Mouse (Mus musculus) cerebellum, postnatal 4 days (tissue): ENCODE measurements at regions not wholly inside any gene's neighbourhood (a gene's known extent, or its start where the extent isn't known, plus 50 kb on each side); places are given as distances from the start of the nearest gene placed in this dataset.

Source experiments
- DNase-seq, 2 experiments: peaks; one replicate each; pipeline ENCODE4 v3.0.0; 2022; ENCODE audit warnings: low spot score in 2 of 2, mixed read lengths in 1 of 2

- no peak for DNase-seq
These were observed 230.3 kb downstream of the Parp8 start for GRCm38 (mm10) chr13:116795041-116795440.

- DNase-seq = no peak
These were observed 243.7 kb downstream of the Parp8 start for GRCm38 (mm10) chr13:116781616-116782015.

- DNase-seq = no peak
These were observed 259.8 kb downstream of the Parp8 start for GRCm38 (mm10) chr13:116765491-116765890.

GRCm38 (mm10) chr13:116759912-116760311, 265.4 kb downstream of the Parp8 start:
- no peak for DNase-seq

- DNase-seq = no peak
These were observed 284.5 kb downstream of the Parp8 start for GRCm38 (mm10) chr13:116740825-116741224.

GRCm38 (mm10) chr13:116723361-116724153, 301.8 kb downstream of the Parp8 start:
- peak in 1 of 2 experiments; percentile 32 for DNase-seq

GRCm38 (mm10) chr13:116714809-116715208, 310.5 kb downstream of the Parp8 start:
- peak; percentile 46 to 72 for DNase-seq

- DNase-seq = peak; percentile 51 to 75
These were observed 313.3 kb downstream of the Parp8 start for GRCm38 (mm10) chr13:116711866-116712593.

GRCm38 (mm10) chr13:116711148-116711865, 314.0 kb downstream of the Parp8 start:
- DNase-seq = no peak

- no peak for DNase-seq
These were observed 315.7 kb downstream of the Parp8 start for GRCm38 (mm10) chr13:116709671-116710070.

- DNase-seq = no peak
These were observed 316.5 kb downstream of the Parp8 start for GRCm38 (mm10) chr13:116708846-116709245.

GRCm38 (mm10) chr13:116708456-116708780, 316.9 kb downstream of the Parp8 start:
- DNase-seq = no peak

- DNase-seq = no peak
These were observed 317.5 kb downstream of the Parp8 start for GRCm38 (mm10) chr13:116707621-116708455.

- DNase-seq = no peak
These were observed 318.7 kb downstream of the Parp8 start for GRCm38 (mm10) chr13:116706401-116707330.

- DNase-seq = no peak
These were observed 319.5 kb downstream of the Parp8 start for GRCm38 (mm10) chr13:116705611-116706386.

- DNase-seq = no peak
These were observed 336.6 kb downstream of the Parp8 start for GRCm38 (mm10) chr13:116688714-116689113.
